In genomic region chr17:35509284-35509683, GRCm38 (mm10) we compare ENCODE assay signal across 9 mouse cellular contexts. TPM values are rescaled to one million over a fixed set of nuclear protein-coding genes. Genes with fewer than 3 reads are reported as not detected.
DNase-seq lines count a peak whose midpoint lies in the region; ATAC-seq and TF ChIP-seq lines count a peak whose summit lies in the region.
"Had no signal": no experiment of that assay in that cellular context is flagged by ENCODE, and none has a peak within 500 bp of the region (broad histone marks: within the 10 kb centered on the region; RNA-seq: fewer than 3 reads in every experiment).

No protein-coding gene starts in this region.

- H3K27me3 ChIP-seq in midbrain, embryonic 10.5 days (ENCODE audit: low read depth, poor library complexity, severe bottlenecking), result peaks cover 55% of the 10 kb centered on the region
- peaks cover 49% of the 10 kb centered on the region for H3K27me3 ChIP-seq in midbrain, embryonic 13.5 days

- H3K9ac ChIP-seq in midbrain, embryonic 13.5 days (replicated peaks), result no peak overlapping the region
- H3K9ac ChIP-seq: neural tube, embryonic 12.5 days had no signal

- H3K4me2 ChIP-seq in midbrain, embryonic 13.5 days (replicated peaks), result no peak overlapping the region
- H3K4me2 ChIP-seq: neural tube, embryonic 12.5 days had no signal

- no peak overlapping the region for H3K4me3 ChIP-seq in midbrain, embryonic 10.5 days
- no peak overlapping the region for H3K4me3 ChIP-seq in midbrain, embryonic 13.5 days (replicated peaks)
- H3K4me3 ChIP-seq in bone marrow, adult 2 months (replicated peaks; ENCODE audit: control insufficient read depth, low read depth, low read length), result no peak overlapping the region
- H3K4me3 ChIP-seq: neural tube, embryonic 12.5 days had no signal

- no peaks in the 10 kb centered on the region for H3K9me3 ChIP-seq in midbrain, embryonic 10.5 days (replicated peaks)
- H3K9me3 ChIP-seq in midbrain, embryonic 13.5 days, result no peaks in the 10 kb centered on the region
- H3K9me3 ChIP-seq: neural tube, embryonic 12.5 days had no signal

- TF ChIP-seq POLR2A in bone marrow, adult 2 months (IDR thresholded peaks at IDR 0.05; ENCODE audit: borderline replicate concordance, control insufficient read depth, low read depth, low read length), result no peak

- peaks cover 18% of the 10 kb centered on the region for H3K36me3 ChIP-seq in midbrain, embryonic 10.5 days
- H3K36me3 ChIP-seq in midbrain, embryonic 13.5 days, result no peaks in the 10 kb centered on the region
- H3K36me3 ChIP-seq: neural tube, embryonic 12.5 days had no signal

- ATAC-seq in midbrain, embryonic 13.5 days, result no peak

- peak; percentile 58 for TF ChIP-seq CTCF in bone marrow, adult 2 months (IDR thresholded peaks at IDR 0.05; ENCODE audit: control insufficient read depth, insufficient read depth, low read length)

- 37% methylated on average over 8 of the region's 8 CpGs for WGBS in midbrain, embryonic 10.5 days
- WGBS in midbrain, embryonic 13.5 days, result 31% methylated on average over 8 of the region's 8 CpGs
- WGBS in bone marrow, adult 2 months, result 7% methylated on average over 8 of the region's 8 CpGs

- no peak overlapping the region for H3K27ac ChIP-seq in midbrain, embryonic 10.5 days (replicated peaks)
- no peak overlapping the region for H3K27ac ChIP-seq in midbrain, embryonic 13.5 days
- H3K27ac ChIP-seq in bone marrow, adult 2 months (ENCODE audit: control insufficient read depth, insufficient read depth, low read depth, low read length, poor library complexity), result no peak overlapping the region
- H3K27ac ChIP-seq: neural tube, embryonic 12.5 days had no signal

- peaks cover 27% of the 10 kb centered on the region for H3K4me1 ChIP-seq in midbrain, embryonic 10.5 days
- peaks cover 18% of the 10 kb centered on the region; the same call in 1 of the 2 replicates for H3K4me1 ChIP-seq in midbrain, embryonic 13.5 days (replicated peaks)
- no peaks in the 10 kb centered on the region for H3K4me1 ChIP-seq in bone marrow, adult 2 months (ENCODE audit: control insufficient read depth, insufficient read depth, low read length)

- peak; percentile 44 for DNase-seq in midbrain, embryonic 10.5 days (ENCODE audit: low spot score)
- peak; percentile 52 for DNase-seq in forelimb bud, embryonic 11.5 days (ENCODE audit: low read depth, low spot score)
- DNase-seq in naive thymus-derived CD4-positive, alpha-beta T cell, adult 2 months (ENCODE audit: low read depth), result peak; percentile 66
- DNase-seq in urinary bladder, adult 18-20 months (ENCODE audit: low spot score in 2 of 2), result no peak
- no peak for DNase-seq in heart, adult 11 months

RNA-seq across cellular contexts. Expression of gene Pou5f1, which starts 3.5 kb away (rescaled TPM):
- polyA plus RNA-seq in midbrain, embryonic 10.5 days (2016; fragmentation: Nextera tagmentation; extraction: Ambion mirVana), result 0.10 TPM in 1 of 2 replicates, not detected in the other
- not detected in 2 replicates for polyA plus RNA-seq in midbrain, embryonic 13.5 days (2015; fragmentation: Nextera tagmentation; extraction: Ambion mirVana)
- polyA plus RNA-seq in bone marrow, adult 2 months (2011; ENCODE audit: insufficient read depth, insufficient read length, low replicate concordance, missing spikeins), result 102 TPM in 1 of 2 replicates, not detected in the other
- polyA plus RNA-seq: neural tube, embryonic 12.5 days had no signal

RNA-seq across cellular contexts. Expression of gene Tcf19, which starts 7.3 kb away (rescaled TPM):
- polyA plus RNA-seq in midbrain, embryonic 10.5 days (2016; fragmentation: Nextera tagmentation; extraction: Ambion mirVana), result 56.7 and 58.8 TPM in 2 replicates
- polyA plus RNA-seq in midbrain, embryonic 13.5 days (2015; fragmentation: Nextera tagmentation; extraction: Ambion mirVana), result 23.1 and 23.2 TPM in 2 replicates
- 28.7 and 41.7 TPM in 2 replicates for polyA plus RNA-seq in bone marrow, adult 2 months (2011; ENCODE audit: insufficient read depth, insufficient read length, low replicate concordance, missing spikeins)

RNA-seq across cellular contexts. Expression of gene Cchcr1, which starts 7.6 kb away (rescaled TPM):
- 23.4 and 23.6 TPM in 2 replicates for polyA plus RNA-seq in midbrain, embryonic 10.5 days (2016; fragmentation: Nextera tagmentation; extraction: Ambion mirVana)
- 6.5 and 8.4 TPM in 2 replicates for polyA plus RNA-seq in midbrain, embryonic 13.5 days (2015; fragmentation: Nextera tagmentation; extraction: Ambion mirVana)
- 15.7 and 31.8 TPM in 2 replicates for polyA plus RNA-seq in bone marrow, adult 2 months (2011; ENCODE audit: insufficient read depth, insufficient read length, low replicate concordance, missing spikeins)

RNA-seq across cellular contexts. Expression of gene Psors1c2, which starts 23.7 kb away (rescaled TPM):
- polyA plus RNA-seq in midbrain, embryonic 10.5 days (2016; fragmentation: Nextera tagmentation; extraction: Ambion mirVana), result 1.4 and 2.0 TPM in 2 replicates
- 0.73 and 1.1 TPM in 2 replicates for polyA plus RNA-seq in midbrain, embryonic 13.5 days (2015; fragmentation: Nextera tagmentation; extraction: Ambion mirVana)
- not detected in 2 replicates for polyA plus RNA-seq in bone marrow, adult 2 months (2011; ENCODE audit: insufficient read depth, insufficient read length, low replicate concordance, missing spikeins)
- polyA plus RNA-seq: gonadal fat pad, adult 2 months had no signal

RNA-seq across cellular contexts. Expression of gene H2-Q10, which starts 39.4 kb away (rescaled TPM):
- polyA plus RNA-seq in midbrain, embryonic 10.5 days (2016; fragmentation: Nextera tagmentation; extraction: Ambion mirVana), result 0.22 and 0.27 TPM in 2 replicates
- polyA plus RNA-seq in midbrain, embryonic 13.5 days (2015; fragmentation: Nextera tagmentation; extraction: Ambion mirVana), result 0.09 and 0.69 TPM in 2 replicates
- 28.2 and 68.7 TPM in 2 replicates for polyA plus RNA-seq in bone marrow, adult 2 months (2011; ENCODE audit: insufficient read depth, insufficient read length, low replicate concordance, missing spikeins)

Comparison
In these comparisons a context has a peak if more than half of its experiments do, and no peak if none do; other contexts are left out.
1. DNase-seq: peak in midbrain, embryonic 10.5 days (single experiment), forelimb bud, embryonic 11.5 days (single experiment) and naive thymus-derived CD4-positive, alpha-beta T cell, adult 2 months (single experiment); none in urinary bladder, adult 18-20 months (0 of 2) and heart, adult 11 months (single experiment).